Mouse (Mus musculus): ENCODE measurements at regions not wholly inside any gene's neighbourhood (a gene's known extent, or its start where the extent isn't known, plus 50 kb on each side); places are given as distances from the start of the nearest gene placed in this dataset.

- DNase-seq: no peak
Observed at GRCm38 (mm10) chr6:99811842-99812241, 85.7 kb upstream of the Prok2 start.

DNA sequence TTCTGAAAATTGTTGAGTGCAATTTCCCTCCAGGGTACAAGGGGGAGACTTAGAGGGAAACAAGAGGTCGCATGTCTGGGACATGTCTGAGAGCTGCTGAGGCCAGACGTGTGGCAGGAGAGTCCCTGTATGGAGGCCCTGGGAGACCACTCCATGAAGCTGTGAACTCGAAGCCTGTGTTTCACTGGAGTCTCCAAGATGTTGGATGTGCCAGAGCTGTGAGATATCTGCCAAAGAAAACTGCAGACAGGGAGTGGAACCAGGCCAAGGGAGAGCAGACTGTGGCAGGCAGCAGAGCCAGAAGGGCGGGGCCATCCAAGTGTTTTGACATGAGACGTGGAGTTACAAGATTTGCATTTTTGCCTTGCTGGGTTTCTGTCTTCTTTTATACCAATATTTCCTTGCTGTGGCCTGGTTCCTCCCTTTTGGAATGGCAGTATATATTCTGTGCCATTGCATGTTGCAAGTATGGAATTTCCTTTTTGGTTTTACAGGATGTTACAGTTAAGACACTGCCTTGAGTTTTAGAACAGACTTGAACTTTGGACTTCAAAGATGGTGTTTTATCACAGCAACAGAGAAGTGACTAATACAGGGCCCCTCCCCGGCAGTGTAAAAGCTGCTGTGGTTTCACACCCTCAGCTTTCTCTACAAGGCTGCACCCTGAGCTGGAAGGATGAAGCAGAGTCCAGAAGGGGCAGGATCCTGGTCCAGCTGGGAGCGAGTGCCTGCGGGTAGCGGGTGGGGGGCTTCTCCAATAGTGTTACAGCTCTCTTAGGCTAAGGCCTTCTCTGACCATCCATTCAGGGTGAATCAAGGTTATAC, 85.0 kb upstream of the Prok2 start:
- DNase-seq: peak; percentile 6

- peak; percentile 18 for DNase-seq
Observed at GRCm38 (mm10) chr6:99804905-99805245, 78.7 kb upstream of the Prok2 start.

DNA sequence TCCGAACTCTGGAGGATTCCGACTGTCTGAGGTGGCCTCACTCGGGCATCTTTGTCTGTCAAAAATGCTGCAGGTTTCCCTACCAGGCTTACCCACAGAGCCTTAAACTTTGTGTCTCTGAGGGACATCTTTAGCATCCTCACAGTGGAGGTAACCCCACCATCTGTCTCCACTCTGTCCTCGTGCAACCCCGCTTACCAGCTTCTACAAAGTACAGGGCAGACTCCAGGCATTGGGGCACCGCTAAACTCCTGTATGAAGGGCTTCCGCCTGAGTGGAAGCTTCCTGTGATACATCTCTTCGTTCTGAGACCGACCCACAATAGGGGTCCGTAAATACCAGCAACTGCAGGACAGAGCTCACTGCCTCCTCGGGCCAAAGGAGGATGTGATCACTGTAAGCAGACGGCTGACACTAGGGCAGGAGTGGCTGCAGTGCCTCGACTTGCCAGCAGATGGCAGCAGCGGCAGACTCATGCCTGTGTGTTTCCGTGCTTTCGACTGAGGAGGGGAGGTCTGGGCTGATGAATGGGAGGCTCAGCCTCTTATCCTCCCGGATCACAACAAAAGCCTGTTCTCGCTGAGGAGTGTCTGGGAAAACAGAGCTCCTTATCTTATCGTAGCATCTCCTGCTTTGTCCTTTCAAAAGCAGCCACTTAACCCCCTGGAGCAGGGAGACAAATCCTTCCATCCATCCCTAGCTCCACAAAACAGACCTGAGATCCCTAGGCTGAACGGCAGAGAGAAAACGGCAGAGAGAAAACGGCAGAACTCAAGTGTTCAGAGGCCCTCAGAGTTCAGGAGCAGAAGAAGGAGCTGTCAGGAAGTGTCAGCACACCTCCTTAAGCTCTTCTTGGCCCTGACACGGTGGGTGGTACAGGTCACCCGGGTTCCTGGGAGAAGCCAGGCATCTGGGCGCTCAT, 78.1 kb upstream of the Prok2 start:
- peak; percentile 76 for DNase-seq

DNA sequence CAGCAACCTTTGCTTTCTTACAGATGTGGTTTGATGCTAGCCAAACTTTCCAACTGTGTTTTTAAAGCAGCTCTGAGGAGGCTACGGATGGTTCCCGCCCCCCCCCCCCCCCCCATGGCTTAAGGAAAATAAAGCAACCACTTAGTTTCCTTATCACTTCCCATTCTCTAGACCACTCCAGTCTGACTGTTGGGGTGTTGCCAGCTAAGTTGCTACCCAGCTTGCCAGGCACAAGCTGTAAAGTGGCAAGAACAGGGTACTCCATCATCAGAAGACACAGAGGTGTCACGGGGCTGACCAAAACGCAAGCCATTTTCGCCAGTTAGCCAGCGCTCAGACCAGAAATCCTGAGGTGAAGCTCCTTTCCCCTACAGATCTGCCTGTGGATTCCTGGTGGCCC, 74.7 kb upstream of the Prok2 start:
- DNase-seq: no peak

DNA sequence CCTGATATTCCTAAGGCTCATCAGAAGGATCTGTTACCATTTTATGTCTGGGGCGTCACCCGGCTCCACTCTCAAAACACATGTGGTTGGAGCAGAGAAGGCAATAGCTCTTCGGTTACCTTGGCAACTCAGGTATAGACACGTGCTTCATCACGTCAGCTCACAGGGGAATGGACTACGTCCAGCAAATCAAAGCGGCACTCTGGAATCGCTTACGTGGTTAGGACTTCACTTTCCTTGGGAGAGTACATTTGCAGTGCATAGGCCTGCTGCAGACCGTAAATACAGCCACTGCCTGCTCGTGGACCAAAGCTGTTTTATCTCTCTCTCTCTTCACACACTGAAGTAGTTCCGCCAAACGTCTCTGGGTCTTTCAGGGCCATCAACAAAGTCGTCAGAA, 74.1 kb upstream of the Prok2 start:
- DNase-seq: no peak

DNA sequence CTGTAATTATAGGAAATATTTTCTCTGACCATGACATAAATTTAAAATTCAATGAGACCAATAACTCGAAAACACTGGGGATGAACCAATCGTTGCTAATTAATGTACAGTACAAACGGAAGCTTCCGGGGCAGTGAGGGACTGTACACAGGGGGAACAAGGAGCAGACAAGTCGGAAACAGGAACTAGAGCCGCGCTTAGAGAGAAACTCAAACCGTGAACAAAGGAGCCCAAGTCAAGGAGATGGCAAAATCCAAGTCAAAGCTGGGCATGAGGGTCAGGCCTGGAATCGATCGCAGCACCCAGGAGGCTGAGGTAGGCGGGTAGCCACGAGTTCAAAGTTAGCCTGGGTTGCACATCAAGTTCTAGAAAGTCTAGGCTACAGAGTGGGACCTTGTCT, 70.2 kb upstream of the Prok2 start:
- DNase-seq: no peak

DNA sequence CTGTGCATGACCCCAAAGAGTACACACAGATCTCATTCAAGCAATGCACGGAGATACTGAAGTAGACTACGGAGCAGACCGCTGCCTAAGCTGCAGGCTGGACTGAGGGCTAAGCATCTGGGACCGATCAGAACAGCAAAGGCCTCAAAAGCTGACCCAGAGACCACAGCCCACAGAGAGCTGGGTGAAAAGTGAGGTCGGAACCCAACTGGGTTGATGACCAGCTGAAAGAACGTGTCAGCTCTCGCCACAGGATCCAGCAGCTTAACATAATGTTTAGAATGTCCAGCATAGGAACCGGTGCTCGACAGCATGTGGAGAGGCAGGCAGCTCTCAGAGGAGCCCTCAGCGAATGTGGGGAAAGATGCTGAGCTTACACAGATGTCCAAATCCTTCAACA, 67.4 kb upstream of the Prok2 start:
- DNase-seq: no peak

GRCm38 (mm10) chr6:99792353-99792752, 66.2 kb upstream of the Prok2 start:
- DNase-seq: no peak

DNA sequence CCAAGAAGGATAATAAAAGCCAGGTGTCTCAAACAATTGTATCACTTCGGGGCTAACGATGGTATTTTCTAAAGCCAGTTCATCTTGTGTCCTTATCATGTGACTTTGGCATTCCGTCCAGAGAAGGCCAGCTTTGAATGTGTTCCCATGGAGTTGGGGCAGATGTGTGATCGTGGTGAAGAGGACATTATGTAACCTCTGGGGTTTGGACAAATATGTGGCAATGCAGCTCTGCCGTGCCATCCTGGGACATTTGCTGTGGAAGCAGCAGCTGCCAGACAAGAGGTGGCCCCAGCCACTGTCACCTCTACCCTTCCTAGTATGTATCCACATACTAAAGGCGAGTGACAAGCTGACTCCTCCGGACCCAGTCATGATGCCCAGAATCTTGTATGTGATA, 60.8 kb upstream of the Prok2 start:
- no peak for DNase-seq

DNA sequence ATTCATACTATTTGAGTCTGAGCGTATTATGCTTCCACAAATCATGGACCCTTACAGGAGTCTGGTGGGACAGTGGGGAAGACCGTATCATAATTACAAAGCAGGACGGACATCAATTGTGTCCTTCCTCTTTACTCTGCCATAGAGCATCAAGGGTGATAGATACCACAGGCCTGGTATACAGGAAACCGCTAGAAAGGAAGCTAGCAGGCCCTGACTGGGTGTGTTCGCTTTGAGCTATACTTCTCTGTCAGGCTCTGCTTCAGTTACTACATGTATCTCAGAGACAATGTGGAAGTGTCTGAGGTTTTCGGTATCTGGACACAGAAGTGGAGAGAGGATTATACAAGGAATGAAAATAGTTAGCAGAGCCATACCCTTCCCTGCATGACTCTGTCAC, 59.0 kb upstream of the Prok2 start:
- no peak for DNase-seq

DNA sequence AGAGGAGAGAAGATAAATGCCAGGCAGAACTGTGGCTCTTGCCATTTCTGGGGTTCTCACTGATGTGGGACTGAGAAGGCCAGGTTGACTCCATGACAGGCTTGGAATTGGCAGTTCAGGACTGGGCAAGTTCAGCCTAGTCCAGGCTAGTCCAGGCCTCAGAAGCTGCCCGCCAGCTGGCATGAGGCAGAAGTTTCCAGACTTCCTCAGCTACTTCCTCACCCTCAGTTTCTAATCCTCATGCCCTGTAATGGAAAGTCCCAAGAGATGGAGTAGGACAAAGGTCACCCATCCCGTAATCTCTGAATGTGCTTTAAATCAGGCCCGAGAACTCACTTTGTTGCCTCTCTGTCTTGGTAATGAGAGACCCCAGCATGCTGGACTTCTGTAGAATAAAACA, 58.6 kb upstream of the Prok2 start:
- DNase-seq: no peak

DNA sequence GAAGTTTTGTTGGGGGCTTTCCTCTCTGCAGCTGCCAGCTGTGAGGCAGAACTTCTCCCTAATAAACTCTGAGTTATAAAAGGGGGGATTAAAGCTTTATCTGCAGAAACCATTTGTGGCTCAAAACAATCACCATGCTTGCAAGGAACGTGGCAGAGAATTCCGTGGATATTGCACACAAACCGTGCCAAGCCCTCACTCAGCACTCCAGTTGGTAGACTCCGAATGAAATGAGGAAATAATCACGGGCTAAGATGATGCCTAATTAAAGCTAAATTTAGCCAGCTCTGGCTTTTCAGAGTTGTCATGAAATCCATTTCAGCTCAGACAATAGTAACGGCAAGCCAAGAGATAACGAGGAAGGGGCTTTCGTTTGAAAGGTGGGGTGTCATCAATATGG, 58.1 kb upstream of the Prok2 start:
- DNase-seq: no peak

DNA sequence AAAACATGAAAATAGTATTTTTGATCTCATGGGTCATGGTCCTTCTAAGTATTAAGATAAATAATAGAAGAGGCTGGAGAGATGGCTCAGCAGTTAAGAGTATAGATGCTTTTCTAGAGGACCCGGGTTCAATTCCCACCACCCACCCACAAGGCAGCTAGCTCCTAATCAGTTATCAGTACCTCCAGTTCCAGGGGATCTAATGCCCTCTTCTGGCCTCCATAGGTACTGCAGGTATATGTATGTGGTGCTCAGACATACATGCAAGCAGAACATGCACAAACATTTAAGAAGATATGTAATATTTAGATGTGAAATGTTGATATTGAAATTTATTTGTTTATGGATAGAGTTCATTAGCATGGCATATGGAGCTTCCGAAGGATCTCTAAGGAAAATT, 56.8 kb upstream of the Prok2 start:
- no peak for DNase-seq

All from cerebellum, adult 9-11 months (tissue).